Mouse (Mus musculus) lung, adult 10 weeks (tissue): Measurements from ENCODE around the gene Olfr1150-ps1. TPM values are rescaled to one million over a fixed set of nuclear protein-coding genes. Genes with fewer than 3 reads are reported as not detected.

Experiments used
- polyA plus RNA-seq: library from polyadenylated mRNA; stranded (reverse); fragments of 350-450 nt; fragmentation: Illumina TruSeq; extraction: RNeasy Lipid Tissue Mini Kit (QIAGEN cat#74804); gene quantifications from one replicate; pipeline ENCODE4 v1.2.3, GENCODE M21; 2014; ENCODE audit warnings: low read depth, low replicate concordance; ENCODE audit not compliant: insufficient read depth

The Olfr1150-ps1 gene
- polyA plus RNA-seq, result not detected

GRCm38 (mm10) chr2:87843693-87844092 lies at the start of gene Olfr1150-ps1:
Gene Olfr1150-ps1 (plus strand): TSS chr2:87843993.

DNA sequence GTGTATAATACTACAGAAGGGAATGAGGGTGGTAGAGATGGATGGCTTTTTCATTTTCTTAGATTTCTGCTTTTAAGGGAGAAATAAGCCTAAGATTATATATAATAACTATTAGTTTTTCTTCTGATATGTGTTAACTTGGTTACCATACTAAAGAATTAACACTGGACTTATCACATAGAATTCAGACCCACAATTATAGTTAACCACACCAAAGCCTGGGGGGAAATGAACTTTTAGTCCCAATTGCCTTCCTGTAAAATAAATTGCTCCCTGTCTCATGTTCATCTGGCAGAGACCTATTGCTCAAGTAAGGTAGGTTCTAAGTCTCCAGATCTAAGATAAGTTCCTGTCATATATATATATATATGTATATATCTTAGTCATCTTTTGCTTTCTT lies 43.5 kb upstream of the Olfr1150-ps1 start, which contains the start of gene Olfr1143:
TSS of gene Olfr1143 (plus strand) at position 301 of the 400 bp plus-strand sequence.

GRCm38 (mm10) chr2:87809522-87809921 lies 34.3 kb upstream of the Olfr1150-ps1 start, which contains the start of gene Olfr1145:
Gene Olfr1145 (plus strand): TSS chr2:87809822.

GRCm38 (mm10) chr2:87830233-87830632 lies 13.6 kb upstream of the Olfr1150-ps1 start, which contains the start of gene Olfr1148:
Gene Olfr1148 (plus strand): TSS chr2:87830533.

DNA sequence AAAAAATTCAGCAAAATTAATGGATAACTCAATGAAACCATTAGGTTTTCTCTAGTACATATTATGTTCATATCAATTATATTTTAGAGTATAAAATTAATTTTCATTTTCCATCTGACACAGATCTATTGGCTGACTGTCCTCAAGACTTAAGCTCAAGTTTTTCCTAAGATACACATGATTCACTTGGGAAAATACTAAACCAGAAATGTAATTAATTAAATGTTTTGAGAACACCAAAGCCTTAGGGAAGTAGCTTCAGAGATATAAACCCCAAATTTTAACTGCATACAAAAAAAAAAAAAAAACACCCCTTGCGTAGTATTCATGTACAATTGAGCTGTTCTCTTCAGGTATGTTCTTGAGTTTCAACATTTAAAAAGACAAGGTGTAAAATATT lies 11.8 kb downstream of the Olfr1150-ps1 start, which contains the start of gene Olfr1151:
TSS of gene Olfr1151 (plus strand) at position 301 of the 400 bp plus-strand sequence.

GRCm38 (mm10) chr2:87866192-87866591 lies 22.4 kb downstream of the Olfr1150-ps1 start, which contains the start of gene Olfr1152:
Gene Olfr1152 (plus strand): TSS chr2:87866492.

DNA sequence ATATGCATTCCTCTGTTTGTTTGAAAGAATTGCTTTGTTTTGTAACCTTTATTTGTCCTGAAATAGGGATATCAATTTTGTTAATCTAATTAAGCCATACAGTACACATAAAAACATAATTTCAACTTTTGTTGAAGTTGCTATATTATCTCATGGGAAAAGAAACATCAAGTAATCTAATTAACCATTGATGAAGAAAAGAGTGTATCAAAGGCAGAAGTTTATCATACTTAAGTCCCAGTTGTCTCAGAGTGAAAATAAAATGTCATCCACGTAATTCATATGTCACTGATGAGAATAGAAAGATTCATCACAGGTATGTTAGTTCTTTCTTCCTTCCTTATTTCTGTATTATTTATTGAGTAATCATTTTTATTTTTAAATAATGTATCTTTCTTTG lies 50.9 kb downstream of the Olfr1150-ps1 start, which contains the start of gene Olfr1153:
TSS of gene Olfr1153 (plus strand) at position 301 of the 400 bp plus-strand sequence.

Other genes starting within 250 kb of the Olfr1150-ps1 start
- gene Olfr1130, start 237.8 kb upstream of the Olfr1150-ps1 start, polyA plus RNA-seq, result not detected
- gene Olfr1131, start 216.9 kb upstream of the Olfr1150-ps1 start, polyA plus RNA-seq, result not detected
- not detected for gene Olfr1132, start 206.5 kb upstream of the Olfr1150-ps1 start, polyA plus RNA-seq
- gene Olfr1133, start 196.6 kb upstream of the Olfr1150-ps1 start, polyA plus RNA-seq, result not detected
- not detected for gene Olfr1134, start 185.5 kb upstream of the Olfr1150-ps1 start, polyA plus RNA-seq
- not detected for gene Olfr1135, start 170.3 kb upstream of the Olfr1150-ps1 start, polyA plus RNA-seq
- gene Olfr1136, start 150.0 kb upstream of the Olfr1150-ps1 start, polyA plus RNA-seq, result not detected
- gene Olfr1137, start 130.8 kb upstream of the Olfr1150-ps1 start, polyA plus RNA-seq, result not detected
- gene Olfr1138, start 104.0 kb upstream of the Olfr1150-ps1 start, polyA plus RNA-seq, result not detected
- not detected for gene Olfr1140, start 100.2 kb upstream of the Olfr1150-ps1 start, polyA plus RNA-seq
- gene Olfr1141, start 90.0 kb upstream of the Olfr1150-ps1 start, polyA plus RNA-seq, result not detected
- not detected for gene Olfr152, start 64.5 kb upstream of the Olfr1150-ps1 start, polyA plus RNA-seq
- not detected for gene Olfr1143, start 43.4 kb upstream of the Olfr1150-ps1 start, polyA plus RNA-seq
- gene Olfr1145, start 34.2 kb upstream of the Olfr1150-ps1 start, polyA plus RNA-seq, result not detected
- gene Olfr1148, start 13.5 kb upstream of the Olfr1150-ps1 start, polyA plus RNA-seq, result not detected
- not detected for gene Olfr1151, start 11.9 kb downstream of the Olfr1150-ps1 start, polyA plus RNA-seq
- not detected for gene Olfr1152, start 22.5 kb downstream of the Olfr1150-ps1 start, polyA plus RNA-seq
- not detected for gene Olfr1153, start 51.0 kb downstream of the Olfr1150-ps1 start, polyA plus RNA-seq
- not detected for gene Olfr1154, start 61.2 kb downstream of the Olfr1150-ps1 start, polyA plus RNA-seq
- not detected for gene Olfr1155, start 101.1 kb downstream of the Olfr1150-ps1 start, polyA plus RNA-seq
- gene Olfr1156, start 109.1 kb downstream of the Olfr1150-ps1 start, polyA plus RNA-seq, result not detected
- gene Olfr1157, start 124.3 kb downstream of the Olfr1150-ps1 start, polyA plus RNA-seq, result not detected
- not detected for gene Olfr74, start 130.7 kb downstream of the Olfr1150-ps1 start, polyA plus RNA-seq
- not detected for gene Olfr1158, start 146.1 kb downstream of the Olfr1150-ps1 start, polyA plus RNA-seq
- gene Olfr1160, start 164.3 kb downstream of the Olfr1150-ps1 start, polyA plus RNA-seq, result not detected
- gene Olfr1161, start 178.8 kb downstream of the Olfr1150-ps1 start, polyA plus RNA-seq, result not detected
- not detected for gene Olfr73, start 193.7 kb downstream of the Olfr1150-ps1 start, polyA plus RNA-seq
- gene Olfr1162, start 207.1 kb downstream of the Olfr1150-ps1 start, polyA plus RNA-seq, result not detected
- not detected for gene Olfr1163, start 227.8 kb downstream of the Olfr1150-ps1 start, polyA plus RNA-seq
- gene Olfr1164, start 250.0 kb downstream of the Olfr1150-ps1 start, polyA plus RNA-seq, result not detected